In the genomic region with DNA sequence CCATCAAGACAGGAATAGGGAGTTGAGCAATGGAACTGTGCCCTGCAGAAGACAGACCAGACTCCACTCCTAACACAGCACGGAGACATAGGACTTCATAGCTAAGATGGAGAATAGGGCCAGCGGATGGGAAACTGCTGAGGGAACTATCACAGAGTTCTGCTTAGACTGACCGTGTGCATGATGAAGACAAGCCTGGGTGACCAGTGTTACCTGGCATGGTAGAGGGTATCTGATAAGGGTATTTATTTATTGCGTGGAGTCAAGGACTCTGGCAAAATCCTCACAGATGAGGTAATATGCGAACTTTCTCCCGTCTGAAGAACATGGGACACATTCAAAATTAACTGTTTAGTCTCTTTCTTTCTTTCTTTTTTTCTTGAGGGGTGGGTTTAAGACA, we compare ENCODE assay signal across 12 mouse cellular contexts. TPM values are rescaled to one million over a fixed set of nuclear protein-coding genes. Genes with fewer than 3 reads are reported as not detected.
DNase-seq lines count a peak whose midpoint lies in the region; ATAC-seq and TF ChIP-seq lines count a peak whose summit lies in the region.
"Had no signal": no experiment of that assay in that cellular context is flagged by ENCODE, and none has a peak within 500 bp of the region (broad histone marks: within the 10 kb centered on the region; RNA-seq: fewer than 3 reads in every experiment).

No protein-coding gene starts in this region.

- no peaks in the 10 kb centered on the region for H3K36me3 ChIP-seq in heart, adult 2 months (ENCODE audit: control insufficient read depth, insufficient read depth, low read length)
- H3K36me3 ChIP-seq in hindbrain, embryonic 13.5 days = no peaks in the 10 kb centered on the region
- H3K36me3 ChIP-seq in hindbrain, embryonic 11.5 days (ENCODE audit: control insufficient read depth, insufficient read depth, low read length) = no peaks in the 10 kb centered on the region
- H3K36me3 ChIP-seq in liver, adult 2 months (ENCODE audit: control insufficient read depth, insufficient read depth, low read length) = no peaks in the 10 kb centered on the region
- no peaks in the 10 kb centered on the region for H3K36me3 ChIP-seq in liver, embryonic 12.5 days
- H3K36me3 ChIP-seq: G1E had no signal

- no peak overlapping the region for H3K27ac ChIP-seq in heart, adult 2 months
- H3K27ac ChIP-seq in hindbrain, embryonic 13.5 days = no peak overlapping the region
- H3K27ac ChIP-seq in hindbrain, embryonic 11.5 days (ENCODE audit: low read depth, low read length) = no peak overlapping the region
- H3K27ac ChIP-seq in liver, adult 2 months (replicated peaks; ENCODE audit: insufficient read depth, low read depth, low read length) = no peak overlapping the region
- H3K27ac ChIP-seq in liver, embryonic 12.5 days = no peak overlapping the region

- 0 out of 2 replicates have a peak, but pooled peaks have one; percentile 9 for ATAC-seq in hindbrain, embryonic 13.5 days (ENCODE audit: low FRiP score)
- ATAC-seq in hindbrain, embryonic 11.5 days (ENCODE audit: low FRiP score) = no peak
- ATAC-seq in liver, embryonic 12.5 days = no peak
- ATAC-seq: activated CD4-positive, CD25-positive, alpha-beta regulatory T cell, adult 4 months; CD4-positive, CD25-positive, alpha-beta regulatory T cell, adult 4 months had no signal

- no peak overlapping the region for H3K4me2 ChIP-seq in hindbrain, embryonic 13.5 days
- H3K4me2 ChIP-seq in hindbrain, embryonic 11.5 days (replicated peaks; ENCODE audit: low read depth, low read length) = no peak overlapping the region
- H3K4me2 ChIP-seq in liver, embryonic 12.5 days = no peak overlapping the region

- H3K9me3 ChIP-seq in hindbrain, embryonic 13.5 days = no peaks in the 10 kb centered on the region
- no peaks in the 10 kb centered on the region for H3K9me3 ChIP-seq in hindbrain, embryonic 11.5 days (ENCODE audit: control insufficient read depth, low read length)
- H3K9me3 ChIP-seq in liver, embryonic 12.5 days (replicated peaks) = no peaks in the 10 kb centered on the region
- H3K9me3 ChIP-seq: G1E had no signal

- TF ChIP-seq EP300 in heart, adult 2 months (IDR thresholded peaks at IDR 0.05; ENCODE audit: insufficient read depth, low read depth, low read length) = no peak

- WGBS in heart, adult 2 months = 81% methylated on average over 6 of the region's 6 CpGs
- WGBS in hindbrain, embryonic 13.5 days = 90% methylated on average over 6 of the region's 6 CpGs
- WGBS in hindbrain, embryonic 11.5 days = 92% methylated on average over 6 of the region's 6 CpGs
- 33% methylated on average over 6 of the region's 6 CpGs for WGBS in liver, adult 2 months
- WGBS in liver, embryonic 12.5 days (ENCODE audit: insufficient replicate concordance) = 67% methylated on average over 6 of the region's 6 CpGs

- peaks cover 2% of the 10 kb centered on the region; the same call in 1 of the 2 replicates for H3K4me1 ChIP-seq in heart, adult 2 months (ENCODE audit: control insufficient read depth, insufficient read depth, low read length)
- 0 out of 2 replicates have a peak, but pooled peaks cover 1% of the 10 kb centered on the region for H3K4me1 ChIP-seq in hindbrain, embryonic 13.5 days (replicated peaks)
- H3K4me1 ChIP-seq in hindbrain, embryonic 11.5 days (replicated peaks; ENCODE audit: control insufficient read depth, insufficient read depth, low read length) = no peaks in the 10 kb centered on the region
- peaks cover 2% of the 10 kb centered on the region for H3K4me1 ChIP-seq in liver, adult 2 months (ENCODE audit: control insufficient read depth, insufficient read depth, low read length)
- no peaks in the 10 kb centered on the region for H3K4me1 ChIP-seq in liver, embryonic 12.5 days

- intact Hi-C loops in heart, adult 2 months (cut with DNase I) = loop anchor here (1.0 kb wide), 1 partner anchor 44 kb away; no protein-coding TSS in a partner anchor

- no peak for TF ChIP-seq POLR2A in heart, adult 2 months (IDR thresholded peaks at IDR 0.05; ENCODE audit: insufficient read depth, low read depth, low read length)
- no peak for TF ChIP-seq POLR2A in liver, adult 2 months (IDR thresholded peaks at IDR 0.05; ENCODE audit: extremely low read depth, insufficient read depth, low read length)

- H3K79me2 ChIP-seq in heart, adult 2 months (replicated peaks; ENCODE audit: control insufficient read depth, insufficient read depth, low read length) = no peaks in the 10 kb centered on the region
- H3K79me2 ChIP-seq in liver, adult 2 months (ENCODE audit: control insufficient read depth, insufficient read depth, low read length) = no peaks in the 10 kb centered on the region

- H3K4me3 ChIP-seq in heart, adult 2 months = no peak overlapping the region
- H3K4me3 ChIP-seq in hindbrain, embryonic 13.5 days = no peak overlapping the region
- H3K4me3 ChIP-seq in hindbrain, embryonic 11.5 days (ENCODE audit: low read depth, low read length) = no peak overlapping the region
- H3K4me3 ChIP-seq in liver, adult 2 months (ENCODE audit: insufficient read depth, low read depth, low read length) = no peak overlapping the region
- no peak overlapping the region for H3K4me3 ChIP-seq in liver, embryonic 12.5 days

- no peak for TF ChIP-seq CTCF in heart, adult 2 months (IDR thresholded peaks at IDR 0.05)
- TF ChIP-seq CTCF in liver, adult 2 months (IDR thresholded peaks at IDR 0.05; ENCODE audit: low read depth, low read length) = no peak

- no peaks in the 10 kb centered on the region for H3K27me3 ChIP-seq in heart, adult 2 months (ENCODE audit: control insufficient read depth, insufficient read depth, low read length)
- no peaks in the 10 kb centered on the region for H3K27me3 ChIP-seq in hindbrain, embryonic 13.5 days
- no peaks in the 10 kb centered on the region for H3K27me3 ChIP-seq in hindbrain, embryonic 11.5 days (ENCODE audit: control insufficient read depth, insufficient read depth, low read length)
- 0 out of 2 replicates have a peak, but pooled peaks cover 2% of the 10 kb centered on the region for H3K27me3 ChIP-seq in liver, adult 2 months (ENCODE audit: control insufficient read depth, insufficient read depth, low read length)
- H3K27me3 ChIP-seq in liver, embryonic 12.5 days (replicated peaks) = peaks cover 6% of the 10 kb centered on the region; the same call in 1 of the 2 replicates
- H3K27me3 ChIP-seq: Patski had no signal

- no peak overlapping the region for H3K9ac ChIP-seq in heart, adult 2 months (ENCODE audit: low read depth, low read length)
- no peak overlapping the region for H3K9ac ChIP-seq in hindbrain, embryonic 13.5 days
- H3K9ac ChIP-seq in hindbrain, embryonic 11.5 days (ENCODE audit: low read depth, low read length) = no peak overlapping the region
- no peak overlapping the region for H3K9ac ChIP-seq in liver, adult 2 months (ENCODE audit: low read depth, low read length)
- no peak overlapping the region for H3K9ac ChIP-seq in liver, embryonic 12.5 days

- DNase-seq in heart, adult 11 months = peak; percentile 57
- DNase-seq in heart, adult 2 months = no peak
- no peak for DNase-seq in hindbrain, embryonic 11.5 days (ENCODE audit: low spot score)
- peak; percentile 80 for DNase-seq in liver, adult 2 months (ENCODE audit: extremely low read depth, low read depth, low spot score)

RNA-seq across cellular contexts. Expression of a gene that starts 9.5 kb away (rescaled TPM):
- 10 to 100 TPM in 1 of 2 experiments, 1 to 10 TPM in 1; 9.6 to 11.9 TPM for total RNA-seq in heart, adult 2 months (2021)
- 7.5 and 11.2 TPM in 2 replicates for polyA plus RNA-seq in heart, adult 2 months (2012; rRNA removed)
- polyA plus RNA-seq in hindbrain, embryonic 13.5 days (2015; fragmentation: Nextera tagmentation; extraction: Ambion mirVana) = 1.2 and 1.9 TPM in 2 replicates
- 0.63 and 1.1 TPM in 2 replicates for polyA plus RNA-seq in hindbrain, embryonic 11.5 days (2014; fragmentation: Nextera tagmentation; extraction: Ambion mirVana)
- 4.8 and 6.4 TPM in 2 replicates for total RNA-seq in liver, adult 2 months (2014; rRNA removed)
- 0.41 and 0.69 TPM in 2 replicates for polyA plus RNA-seq in liver, adult 2 months (2012; rRNA removed)
- polyA plus RNA-seq in liver, embryonic 12.5 days (2016; fragmentation: Nextera tagmentation; extraction: Ambion mirVana) = 0.10 and 0.13 TPM in 2 replicates
- total RNA-seq: CH12.LX, MEL had no signal
- polyA plus RNA-seq: CD4-positive, CD25-positive, alpha-beta regulatory T cell, adult 4 months; G1E had no signal

Comparison
In these comparisons a context has a peak if more than half of its experiments do, and no peak if none do; other contexts are left out.
1. DNase-seq: peak in heart, adult 11 months (single experiment) and liver, adult 2 months (single experiment); none in heart, adult 2 months (0 of 2) and hindbrain, embryonic 11.5 days (single experiment).